Mouse (Mus musculus) C2C12 (cell line): ENCODE data around the gene B3gntl1. TPM values are rescaled to one million over a fixed set of nuclear protein-coding genes. Genes with fewer than 3 reads are reported as not detected.

Experiments used
- H3K27me3 ChIP-seq: one replicate; pipeline ENCODE4 v1.6.1; 2011; ENCODE audit not compliant: control insufficient read depth, insufficient read depth, insufficient read length
- H3K36me3 ChIP-seq: one replicate; pipeline ENCODE4 v1.6.1; 2011; ENCODE audit not compliant: control insufficient read depth, insufficient read depth
- H3K4me3 ChIP-seq: one replicate; pipeline ENCODE4 v1.5.1; 2011; ENCODE audit warnings: mild to moderate bottlenecking, control low read depth; ENCODE audit not compliant: poor library complexity, insufficient read depth, severe bottlenecking
- H3K79me2 ChIP-seq: one replicate; pipeline ENCODE4 v1.6.1; 2011; ENCODE audit not compliant: control insufficient read depth, insufficient read depth
- H3K79me3 ChIP-seq: one replicate; pipeline ENCODE4 v1.6.1; 2011; ENCODE audit warnings: low read depth, control low read depth
- H3ac ChIP-seq: one replicate; pipeline ENCODE3; 2011; ENCODE audit warnings: low read depth; ENCODE audit not compliant: control insufficient read depth, insufficient read length
- CEBPB ChIP-seq: IDR thresholded peaks from one replicate; pipeline ENCODE4 v1.6.1; 2011; ENCODE audit warnings: low read depth, mild to moderate bottlenecking, control low read depth, moderate library complexity
- CTCF ChIP-seq: IDR thresholded peaks from one replicate; pipeline ENCODE4 v1.5.1; 2011; ENCODE audit not compliant: control insufficient read depth, insufficient read depth, insufficient read length
- FOSL1 ChIP-seq: IDR thresholded peaks from one replicate; pipeline ENCODE4 v1.8.0; 2011; ENCODE audit warnings: mild to moderate bottlenecking, low read length; ENCODE audit not compliant: poor library complexity, insufficient read depth, severe bottlenecking
- MAX ChIP-seq: IDR thresholded peaks from one replicate; pipeline ENCODE4 v1.6.1; 2011; ENCODE audit warnings: mild to moderate bottlenecking, control low read depth
- MYOD1 ChIP-seq: IDR thresholded peaks from one replicate; pipeline ENCODE4 v1.6.1; 2011; ENCODE audit warnings: low read depth; ENCODE audit not compliant: control insufficient read depth, insufficient read length
- MYOG ChIP-seq: IDR thresholded peaks from one replicate; pipeline ENCODE4 v1.6.1; 2011; ENCODE audit not compliant: control insufficient read depth, insufficient read length; ENCODE audit errors: extremely low read depth
- USF1 ChIP-seq: IDR thresholded peaks from one replicate; pipeline ENCODE4 v1.6.1; 2011; ENCODE audit warnings: low read depth, mild to moderate bottlenecking, control low read depth, moderate library complexity
- polyA plus RNA-seq: library from polyadenylated mRNA; unstranded; fragments of >200 nt; fragmentation: generic; extraction: Trizol; gene quantifications from one replicate; pipeline ENCODE4 v1.2.1, GENCODE M21; 2012; ENCODE audit warnings: missing spikeins

Gene B3gntl1
- polyA plus RNA-seq, 1 experiment, result 2.7 TPM

DNA sequence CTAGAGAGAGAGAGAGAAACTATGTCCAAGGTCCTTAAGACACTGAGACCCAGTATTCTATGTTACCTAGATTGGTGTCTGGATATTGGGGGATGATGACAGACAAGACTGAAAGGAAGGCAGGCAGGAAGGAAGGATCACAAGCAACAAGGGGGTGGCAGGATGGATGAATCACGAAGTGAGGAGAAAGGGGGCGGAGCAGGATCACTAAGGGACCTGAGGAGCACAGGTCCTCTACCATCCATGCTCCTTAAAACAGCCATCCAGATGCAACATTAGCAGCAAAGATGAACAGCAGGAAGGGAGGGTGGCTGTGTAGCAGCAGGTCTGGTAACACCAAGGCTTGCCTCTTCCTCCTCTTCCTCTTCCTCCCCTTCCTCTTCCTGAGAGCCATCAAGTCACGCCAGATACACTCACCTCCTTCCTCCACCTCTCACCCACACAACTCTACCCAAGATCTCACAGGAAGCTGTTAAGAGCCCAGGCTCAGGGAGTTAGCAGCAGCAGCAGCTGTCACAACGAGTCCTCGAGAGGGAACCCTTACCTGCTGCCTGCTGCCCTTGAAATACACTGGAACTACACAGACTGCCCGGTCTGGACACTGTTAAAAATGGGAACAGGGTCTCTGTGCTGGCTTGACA, 17.7 kb downstream of the B3gntl1 start:
- Histone ChIP-seq H3K4me3 (no peak overlapping the region), H3K36me3 (peaks cover 8% of the 10 kb centered on the region), H3ac (no peak overlapping the region), H3K79me3 (no peaks in the 10 kb centered on the region), H3K79me2 (no peaks in the 10 kb centered on the region), H3K27me3 (no peaks in the 10 kb centered on the region)
- TF ChIP-seq CTCF, result no peak
- no peak for TF ChIP-seq FOSL1
- no peak for TF ChIP-seq MYOG
- no peak for TF ChIP-seq USF1

DNA sequence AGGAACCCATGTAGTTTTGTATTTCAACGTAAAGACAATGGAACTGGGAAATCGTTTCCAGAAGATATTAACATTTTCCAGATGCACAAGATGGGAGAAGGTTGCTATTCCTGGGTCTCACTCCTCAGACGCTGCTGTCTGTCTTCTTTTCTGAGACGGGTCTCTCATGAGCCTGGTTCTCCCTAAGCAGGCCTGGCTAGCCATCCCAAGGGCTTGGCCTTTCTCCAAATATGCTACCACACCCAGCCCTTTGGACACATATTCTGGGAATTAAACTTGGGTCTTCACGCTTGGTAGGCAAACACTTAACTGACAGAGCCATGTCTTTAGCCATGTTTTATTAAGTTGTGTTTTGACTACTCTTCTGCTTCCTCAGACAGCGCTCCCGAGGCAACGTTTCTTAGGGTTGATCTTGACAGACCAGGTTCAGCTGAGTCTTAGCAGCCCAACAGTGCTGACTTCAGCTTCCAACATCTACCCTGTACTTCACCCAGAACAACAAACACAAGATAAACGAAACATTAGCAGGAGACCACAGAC, 18.5 kb downstream of the B3gntl1 start:
- no peaks in the 10 kb centered on the region for H3K79me2 ChIP-seq
- H3K79me3 ChIP-seq, result no peaks in the 10 kb centered on the region
- H3K36me3 ChIP-seq, result peaks cover 8% of the 10 kb centered on the region
- no peak for TF ChIP-seq FOSL1
- TF ChIP-seq CTCF, result no peak
- no peak for TF ChIP-seq MYOG
- TF ChIP-seq USF1, result no peak
- TF ChIP-seq MYOD1, result no peak
- TF ChIP-seq CEBPB, result no peak
- no peak for TF ChIP-seq MAX
- H3ac ChIP-seq, result no peak overlapping the region
- no peaks in the 10 kb centered on the region for H3K27me3 ChIP-seq
- H3K4me3 ChIP-seq, result no peak overlapping the region

DNA sequence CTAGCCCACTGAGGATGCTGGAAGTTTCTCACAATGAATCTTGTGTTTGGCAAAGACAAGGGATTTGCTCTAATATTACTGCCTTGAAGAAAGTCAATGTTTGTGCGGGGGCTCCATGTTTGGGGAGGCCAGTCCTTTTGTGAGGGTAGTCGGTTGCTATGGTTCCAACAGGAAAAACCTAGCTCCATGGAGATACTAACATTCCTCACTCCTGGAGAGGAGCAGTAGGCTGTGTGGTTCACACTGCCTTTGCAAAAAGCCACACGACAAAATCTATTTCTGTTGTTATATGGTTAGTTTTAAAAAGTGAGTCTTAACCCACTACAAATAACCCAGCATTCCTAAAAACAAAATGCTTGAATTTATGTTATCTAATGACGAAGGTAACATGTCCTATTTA, 19.3 kb downstream of the B3gntl1 start:
- H3K27me3 ChIP-seq, result no peaks in the 10 kb centered on the region
- H3K4me3 ChIP-seq, result no peak overlapping the region
- H3K79me3 ChIP-seq, result no peaks in the 10 kb centered on the region
- peaks cover 8% of the 10 kb centered on the region for H3K36me3 ChIP-seq
- H3ac ChIP-seq, result no peak overlapping the region
- no peaks in the 10 kb centered on the region for H3K79me2 ChIP-seq
- TF ChIP-seq FOSL1 (no peak), USF1 (no peak), CEBPB (no peak), MAX (no peak), CTCF (no peak), MYOG (no peak), MYOD1 (no peak)

DNA sequence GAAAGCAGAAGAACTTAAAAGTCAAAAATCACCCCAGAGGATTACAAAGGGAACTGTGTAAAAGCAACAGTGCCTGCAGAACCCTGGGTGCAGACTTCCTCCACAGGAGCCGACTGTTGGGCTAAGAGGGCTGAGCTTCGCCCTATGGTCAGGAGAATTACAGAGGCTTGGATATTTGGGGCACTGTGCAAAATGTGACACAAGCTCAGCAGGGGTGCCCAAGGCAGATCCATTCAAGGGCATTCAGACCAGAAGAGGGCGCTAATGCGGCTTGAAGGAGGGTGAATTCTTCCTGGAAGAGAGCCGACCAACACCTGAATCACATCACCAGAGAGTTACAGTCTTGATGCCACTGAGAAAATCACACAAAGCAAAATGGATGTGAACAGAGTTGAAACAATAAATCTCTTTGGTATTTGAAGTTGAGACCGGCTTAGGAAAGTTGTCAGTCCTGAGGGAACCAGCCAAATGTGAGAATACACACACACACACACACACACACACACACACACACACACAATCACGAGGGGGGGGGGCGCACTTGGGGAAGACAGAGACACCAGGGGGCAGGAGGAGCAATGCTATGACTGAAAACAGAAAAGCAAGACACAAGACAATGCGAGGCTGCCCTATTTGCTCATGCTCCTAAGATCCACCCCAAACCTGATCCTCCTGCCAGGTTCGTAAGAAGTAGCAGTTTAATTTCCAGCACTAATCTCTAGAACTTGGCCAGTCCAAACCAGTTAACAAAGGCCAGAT, 20.2 kb downstream of the B3gntl1 start:
- Histone ChIP-seq H3K79me3 (no peaks in the 10 kb centered on the region), H3K27me3 (no peaks in the 10 kb centered on the region), H3ac (no peak overlapping the region), H3K4me3 (no peak overlapping the region), H3K79me2 (no peaks in the 10 kb centered on the region), H3K36me3 (peaks cover 8% of the 10 kb centered on the region)
- TF ChIP-seq MAX (no peak), CTCF (peak; percentile 64)

DNA sequence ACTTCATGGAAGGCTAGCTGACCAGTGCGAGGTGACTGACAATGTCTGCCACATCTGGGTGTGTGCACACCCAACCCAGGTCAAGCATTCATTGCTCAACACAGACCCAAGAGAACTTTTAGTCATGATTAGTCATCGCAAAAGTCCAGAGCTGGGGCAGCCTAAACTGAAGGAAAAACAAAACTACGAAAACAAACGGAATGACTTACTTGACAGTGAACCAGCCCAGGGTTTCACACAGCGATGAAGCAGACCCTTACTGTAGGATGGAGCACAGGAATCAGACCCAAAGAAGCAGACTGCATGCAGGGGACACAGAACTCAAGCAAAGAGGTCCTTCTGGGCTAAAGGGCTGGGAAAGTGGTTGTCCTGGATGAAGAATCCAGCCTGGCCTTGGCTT, 21.0 kb downstream of the B3gntl1 start:
- Histone ChIP-seq H3K4me3 (no peak overlapping the region), H3K36me3 (peaks cover 8% of the 10 kb centered on the region), H3K79me3 (no peaks in the 10 kb centered on the region), H3ac (peak overlapping the region; percentile 2), H3K79me2 (no peaks in the 10 kb centered on the region), H3K27me3 (no peaks in the 10 kb centered on the region)
- TF ChIP-seq USF1, result no peak
- peak; percentile 56 for TF ChIP-seq MAX
- TF ChIP-seq CEBPB, result peak; percentile 99
- no peak for TF ChIP-seq MYOG
- no peak for TF ChIP-seq CTCF
- no peak for TF ChIP-seq MYOD1
- peak; percentile 95 for TF ChIP-seq FOSL1

DNA sequence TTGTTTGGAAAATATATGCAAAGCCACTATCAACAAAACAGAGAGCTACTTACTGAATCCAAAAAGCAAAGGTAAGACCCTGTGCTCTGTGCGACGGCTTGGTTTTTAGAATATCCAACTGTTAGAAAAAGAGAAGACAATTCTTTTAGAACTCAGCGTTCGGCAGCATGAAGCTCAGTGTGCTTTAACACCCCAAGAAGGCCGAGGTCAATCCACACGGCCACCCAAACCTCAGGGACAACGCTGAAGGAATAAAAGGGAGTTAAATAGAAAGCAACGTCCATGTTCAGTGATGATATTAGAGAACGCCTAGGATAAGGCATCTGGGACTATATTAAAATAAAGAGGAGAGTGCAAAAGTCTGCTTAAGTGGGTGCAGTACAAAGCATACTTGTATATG, 21.4 kb downstream of the B3gntl1 start:
- Histone ChIP-seq H3ac (no peak overlapping the region), H3K4me3 (no peak overlapping the region), H3K79me3 (no peaks in the 10 kb centered on the region), H3K36me3 (peaks cover 8% of the 10 kb centered on the region), H3K79me2 (no peaks in the 10 kb centered on the region), H3K27me3 (no peaks in the 10 kb centered on the region)
- no peak for TF ChIP-seq MAX
- TF ChIP-seq MYOG, result no peak
- no peak for TF ChIP-seq CTCF
- no peak for TF ChIP-seq FOSL1
- no peak for TF ChIP-seq MYOD1
